Mouse (Mus musculus) embryonic fibroblast, embryonic 13.5 days (primary cell): ENCODE data around the gene Il24.

Experiments
- CTCF ChIP-seq: IDR thresholded peaks from 2 replicates; pipeline ENCODE4 v1.5.1; 2011; ENCODE audit warnings: mild to moderate bottlenecking, control low read depth, low read length, moderate library complexity, borderline replicate concordance; ENCODE audit not compliant: insufficient read depth
- POLR2A ChIP-seq: IDR thresholded peaks from 2 replicates; pipeline ENCODE4 v1.6.1; 2011; ENCODE audit warnings: low read depth, mild to moderate bottlenecking, control low read depth, low read length, moderate library complexity

- TF ChIP-seq CTCF (no peak), POLR2A (no peak)
These were observed 51.9 kb downstream of the Il24 start for GRCm38 (mm10) chr1:130835161-130835936.
